Mouse (Mus musculus) spleen, adult 2 months (tissue): Measurements from ENCODE around the gene Zfp385c.

Experiments
- CTCF ChIP-seq: fragments of 200-500 bp; IDR thresholded peaks from 2 replicates; pipeline ENCODE4 v1.5.1; 2011; ENCODE audit warnings: mild to moderate bottlenecking, inconsistent platforms; ENCODE audit not compliant: insufficient read depth, insufficient read length, insufficient replicate concordance; ENCODE audit errors: extremely low read depth
- POLR2A ChIP-seq: fragments of 200-500 bp; IDR thresholded peaks from 2 replicates; pipeline ENCODE4 v1.6.1; 2011; ENCODE audit warnings: low read depth, low read length, inconsistent platforms

DNA sequence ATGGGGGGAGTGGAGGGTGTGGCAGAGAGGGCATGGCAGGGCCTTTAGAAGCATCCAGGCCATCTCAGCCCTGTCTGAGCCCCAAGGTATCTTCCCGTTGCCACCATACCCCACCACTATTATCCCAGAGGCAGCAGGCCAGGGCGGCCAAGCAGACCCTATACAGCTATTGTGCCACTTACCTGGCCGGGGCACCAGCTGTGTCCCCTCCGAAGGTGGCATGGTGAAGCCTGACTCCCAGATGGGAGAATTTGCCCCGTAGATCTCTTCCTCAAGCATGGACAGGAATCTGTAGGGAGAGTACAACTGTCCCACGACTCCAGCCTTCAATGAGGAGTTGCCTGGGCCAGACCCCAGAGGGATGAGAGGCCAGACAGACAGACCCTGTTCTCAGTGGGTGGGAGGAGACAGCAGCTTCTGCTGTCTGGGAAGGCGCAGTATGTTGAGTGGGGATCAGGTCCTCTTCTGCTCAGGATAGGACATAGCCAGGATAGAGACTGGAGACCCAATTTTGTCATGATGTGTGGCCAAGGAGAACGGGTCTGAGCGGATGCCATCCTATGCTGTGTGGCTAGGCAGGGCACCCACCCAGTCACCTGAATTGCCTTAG is 17.1 kb upstream of the Zfp385c start:
- TF ChIP-seq CTCF (no peak), POLR2A (no peak)
